Mouse (Mus musculus) thymus, postnatal 0 days (tissue): ENCODE results near the gene Eya4. TPM values are rescaled to one million over a fixed set of nuclear protein-coding genes. Genes with fewer than 3 reads are reported as not detected.

Source experiments
- DNase-seq: peaks from one replicate; pipeline ENCODE4 v3.0.0-alpha.2; 2015; ENCODE audit warnings: low spot score
- polyA plus RNA-seq: library from polyadenylated mRNA; unstranded; fragments of >200 nt; fragmentation: Nextera tagmentation; extraction: Ambion mirVana; gene quantifications from 2 replicates; pipeline ENCODE4 v1.2.1, GENCODE M21; 2015

Eya4 gene
- polyA plus RNA-seq, 1 experiment from 2014 or later, result 3.8 TPM

DNA sequence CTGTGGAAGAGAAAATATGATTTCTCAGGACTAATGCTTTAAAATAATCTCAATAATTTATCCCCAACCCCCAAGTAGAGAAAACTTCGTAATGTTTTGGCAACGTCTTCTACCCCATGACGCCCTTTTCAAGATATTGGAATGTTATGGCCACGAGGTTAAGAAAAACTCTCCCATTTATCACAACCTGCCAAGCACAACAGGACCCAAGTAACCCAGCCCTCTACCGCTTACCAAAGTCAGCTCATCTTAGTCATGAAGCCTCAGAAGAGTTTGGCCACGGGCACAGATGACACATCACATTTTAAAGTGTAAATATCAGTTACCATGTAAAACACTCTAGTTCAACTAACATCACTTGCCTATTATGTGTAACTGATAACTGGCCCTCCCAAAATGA, 117.2 kb downstream of the Eya4 start:
- no peak for DNase-seq

- no peak for DNase-seq
Observed at GRCm38 (mm10) chr10:23230863-23231262, 119.7 kb downstream of the Eya4 start.

DNA sequence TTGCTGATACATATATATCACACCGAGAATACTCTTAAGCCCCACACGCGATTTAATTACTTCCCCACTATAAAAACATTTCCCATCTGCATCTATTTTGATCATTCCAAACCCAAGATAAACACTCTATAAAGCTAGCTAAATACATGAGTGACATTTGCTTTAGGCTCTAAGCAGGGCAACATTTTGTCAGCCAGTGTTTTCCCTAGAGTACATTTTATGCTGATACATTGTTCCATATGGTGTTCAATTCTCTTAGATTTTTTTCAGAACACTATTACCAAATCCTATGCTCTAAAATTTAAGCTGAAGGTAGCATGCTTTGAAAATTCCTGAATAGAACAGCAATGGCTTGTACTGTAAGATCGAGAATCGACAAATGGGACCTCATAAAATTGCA, 127.2 kb downstream of the Eya4 start:
- no peak for DNase-seq

DNA sequence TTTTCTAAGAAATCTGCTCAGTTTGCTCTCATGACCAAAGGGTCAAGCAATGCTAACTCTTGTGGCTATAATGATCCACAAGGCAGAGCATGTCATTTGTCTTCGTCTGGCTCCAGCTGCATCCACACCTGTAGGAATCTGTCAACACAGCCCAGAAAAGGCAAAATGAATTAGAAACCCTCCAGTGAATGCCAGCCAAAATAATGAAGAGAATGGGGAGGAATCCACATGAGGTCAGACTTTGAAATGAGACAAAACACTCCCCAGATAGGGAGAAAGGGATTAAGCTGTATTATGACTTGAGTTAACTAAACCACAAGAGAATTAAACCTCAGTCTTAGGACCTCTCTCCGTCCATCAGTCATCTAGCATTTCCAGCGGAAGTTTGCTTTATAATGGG, 130.2 kb downstream of the Eya4 start:
- DNase-seq, result no peak

DNA sequence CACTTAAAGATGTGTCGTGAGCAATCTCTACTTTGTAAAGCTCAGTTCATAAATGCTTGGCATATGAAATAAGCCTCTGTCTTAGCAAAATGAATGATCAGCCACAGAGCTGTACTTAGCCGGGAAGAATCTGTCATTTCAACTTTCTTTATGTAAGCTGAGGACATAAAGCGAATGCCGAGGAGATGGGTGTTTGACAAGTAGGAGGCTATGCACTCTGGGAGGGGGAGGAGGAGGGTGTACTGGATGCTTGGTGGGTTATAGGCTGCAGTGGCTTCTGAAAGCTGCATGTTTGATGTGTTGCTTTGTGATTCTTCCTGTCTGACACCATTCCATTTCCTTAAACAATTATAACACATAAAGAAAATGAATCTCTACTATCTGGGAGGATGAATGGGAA, 133.8 kb downstream of the Eya4 start:
- DNase-seq, result no peak

DNA sequence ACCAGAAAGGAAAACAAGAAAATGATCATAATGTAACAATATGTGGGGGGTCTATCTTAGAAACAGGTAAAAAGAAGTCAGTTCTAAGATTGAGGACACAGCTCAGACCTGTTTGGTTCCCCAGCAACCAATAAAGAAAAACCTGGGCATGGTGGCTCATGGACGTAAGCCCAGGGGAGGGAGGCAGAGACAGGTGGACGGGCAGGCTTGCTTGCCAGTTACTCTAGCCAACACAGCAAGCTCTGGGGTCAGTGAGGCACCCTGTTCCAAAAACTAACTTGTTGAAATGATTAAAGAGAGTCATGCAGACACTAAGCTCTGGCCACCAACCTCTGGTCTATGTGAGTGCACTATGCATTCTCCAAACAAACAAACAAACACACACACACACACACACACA, 139.2 kb downstream of the Eya4 start:
- DNase-seq, result no peak

- DNase-seq, result no peak
Observed at GRCm38 (mm10) chr10:23203885-23204284, 146.7 kb downstream of the Eya4 start.

GRCm38 (mm10) chr10:23203144-23203838, 147.3 kb downstream of the Eya4 start:
- no peak for DNase-seq

- DNase-seq, result no peak
Observed at GRCm38 (mm10) chr10:23202591-23202990, 148.0 kb downstream of the Eya4 start.

- DNase-seq, result no peak
Observed at GRCm38 (mm10) chr10:23198251-23198650, 152.3 kb downstream of the Eya4 start.

DNA sequence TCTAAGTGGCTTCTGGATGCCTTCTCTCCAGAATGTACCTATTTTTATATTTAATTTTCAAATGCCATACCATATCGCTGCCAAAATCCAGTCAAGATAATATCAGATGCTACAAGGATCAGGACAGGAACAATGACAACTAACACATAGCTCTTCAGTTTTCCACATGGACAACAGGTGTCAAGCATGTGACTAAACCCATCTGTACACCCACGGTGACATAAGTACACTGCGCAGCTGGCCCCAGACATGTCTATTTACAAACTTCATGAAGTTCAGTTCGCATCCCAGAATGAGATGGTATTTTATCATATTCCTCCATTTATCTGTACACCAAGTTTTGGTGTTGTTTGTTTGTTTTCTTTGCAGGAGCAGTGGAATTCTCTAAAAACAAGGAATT, 154.2 kb downstream of the Eya4 start:
- DNase-seq, result no peak

GRCm38 (mm10) chr10:23195337-23195736, 155.2 kb downstream of the Eya4 start:
- no peak for DNase-seq

GRCm38 (mm10) chr10:23189836-23190235, 160.8 kb downstream of the Eya4 start:
- no peak for DNase-seq

- no peak for DNase-seq
Observed at GRCm38 (mm10) chr10:23185391-23185790, 165.2 kb downstream of the Eya4 start.

DNA sequence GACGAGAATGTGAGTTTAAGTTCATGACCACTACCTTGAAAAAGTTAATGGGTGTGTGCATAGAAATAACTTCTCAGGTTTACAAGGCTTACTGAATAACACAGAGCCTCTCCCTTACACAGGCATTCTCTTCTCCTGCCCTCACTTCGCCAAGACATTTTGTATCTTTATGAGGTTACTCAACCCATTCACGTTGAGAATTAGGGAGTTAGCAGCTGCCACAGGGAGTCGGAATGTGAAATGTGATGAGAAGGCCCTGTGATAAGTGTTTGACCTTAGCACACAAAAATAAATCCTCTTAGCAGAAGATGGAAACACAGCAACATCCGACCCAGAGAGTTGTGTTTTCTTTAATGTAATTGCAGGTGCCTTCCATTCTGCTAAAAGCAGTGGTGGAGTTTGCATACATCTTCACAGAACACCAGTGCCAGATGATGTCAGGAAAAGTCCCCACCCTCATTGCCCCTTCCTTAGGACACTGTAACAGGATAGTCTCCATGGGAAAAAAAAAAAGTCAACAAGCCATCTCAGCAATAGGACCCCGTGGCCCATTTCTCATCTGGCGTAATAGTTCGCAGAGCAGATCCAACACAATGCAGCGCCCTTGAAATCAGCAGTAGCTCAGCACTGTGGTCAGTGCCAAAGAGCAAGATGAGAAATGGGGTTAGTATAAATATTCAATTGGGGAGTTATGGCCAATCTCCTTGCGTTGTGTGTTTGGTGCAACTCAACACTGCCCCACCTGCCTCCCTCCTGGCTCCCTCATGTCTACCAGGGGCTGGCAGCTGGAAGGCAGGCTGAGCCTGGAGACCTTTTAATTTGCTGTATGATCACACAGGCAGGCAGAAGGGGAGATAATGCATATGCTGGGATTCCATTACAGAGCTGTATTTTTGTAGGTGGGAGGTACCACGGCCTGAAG, 168.8 kb downstream of the Eya4 start:
- DNase-seq, result no peak

GRCm38 (mm10) chr10:23179285-23179684, 171.3 kb downstream of the Eya4 start:
- DNase-seq, result no peak

DNA sequence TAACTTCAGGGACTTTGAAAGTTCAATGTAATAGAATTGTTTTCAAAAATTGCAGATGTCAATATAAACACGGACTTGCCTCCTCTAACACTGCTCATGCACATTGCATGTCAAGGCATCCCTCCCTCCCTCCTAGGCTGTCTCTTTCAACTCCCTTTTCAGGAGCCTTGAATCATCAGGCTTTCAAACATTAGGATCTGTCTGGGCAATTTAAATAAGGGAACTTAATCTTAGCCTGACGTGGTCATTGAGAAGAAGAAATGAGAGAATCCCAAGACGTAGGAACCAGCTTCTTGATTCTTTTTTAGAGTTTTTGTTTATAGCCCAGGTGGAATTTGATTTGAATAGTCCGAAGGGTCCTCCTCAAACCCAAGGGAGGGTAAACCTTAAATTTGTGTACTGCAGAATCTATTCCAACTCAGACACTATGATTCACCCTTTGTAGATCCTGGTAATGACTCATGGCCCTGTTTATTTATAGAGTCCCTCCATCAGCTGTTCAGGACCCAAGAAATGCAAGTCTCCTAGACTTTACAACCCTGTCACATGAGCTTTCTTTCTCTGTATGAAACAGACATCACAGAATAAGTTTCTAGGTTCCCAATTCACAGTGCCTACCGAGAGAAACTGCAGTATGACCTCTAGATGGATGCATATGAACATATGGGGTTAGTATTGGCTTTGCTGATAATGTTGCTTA, 173.1 kb downstream of the Eya4 start:
- no peak for DNase-seq

DNA sequence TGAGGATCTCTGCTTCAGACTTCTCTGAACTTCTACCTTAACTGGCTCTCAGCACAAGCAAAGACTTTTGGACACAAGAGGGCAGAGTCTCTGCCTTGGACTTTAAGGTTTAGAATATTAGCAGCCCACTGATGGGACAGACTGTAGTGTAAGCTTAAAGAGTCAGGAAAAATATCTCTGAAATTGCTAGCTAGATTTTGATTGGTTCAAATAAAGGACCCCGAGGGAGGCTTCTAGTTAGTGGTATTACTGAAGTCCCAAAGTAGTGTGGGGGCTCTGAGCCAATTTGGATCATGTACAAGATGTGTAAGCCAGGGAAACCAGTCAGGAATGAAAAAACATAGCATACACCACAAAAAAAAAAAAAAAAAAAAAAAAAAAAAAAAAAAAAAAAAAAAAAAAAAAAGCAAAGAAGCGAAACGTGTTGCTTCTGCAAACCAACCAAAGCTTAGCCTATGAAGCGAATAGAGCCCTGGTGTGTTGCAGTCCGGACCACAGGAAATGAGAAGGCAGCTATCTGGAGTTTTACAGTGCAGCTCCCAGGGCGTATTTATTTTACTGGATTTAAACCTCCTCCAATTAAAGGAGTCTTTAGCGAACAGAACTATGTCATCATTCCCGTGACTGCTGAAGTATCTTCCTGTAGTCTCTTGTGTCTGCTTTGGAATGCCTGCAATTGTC, 173.8 kb downstream of the Eya4 start:
- DNase-seq, result no peak

- DNase-seq, result no peak
Observed at GRCm38 (mm10) chr10:23171541-23171940, 179.0 kb downstream of the Eya4 start.

DNA sequence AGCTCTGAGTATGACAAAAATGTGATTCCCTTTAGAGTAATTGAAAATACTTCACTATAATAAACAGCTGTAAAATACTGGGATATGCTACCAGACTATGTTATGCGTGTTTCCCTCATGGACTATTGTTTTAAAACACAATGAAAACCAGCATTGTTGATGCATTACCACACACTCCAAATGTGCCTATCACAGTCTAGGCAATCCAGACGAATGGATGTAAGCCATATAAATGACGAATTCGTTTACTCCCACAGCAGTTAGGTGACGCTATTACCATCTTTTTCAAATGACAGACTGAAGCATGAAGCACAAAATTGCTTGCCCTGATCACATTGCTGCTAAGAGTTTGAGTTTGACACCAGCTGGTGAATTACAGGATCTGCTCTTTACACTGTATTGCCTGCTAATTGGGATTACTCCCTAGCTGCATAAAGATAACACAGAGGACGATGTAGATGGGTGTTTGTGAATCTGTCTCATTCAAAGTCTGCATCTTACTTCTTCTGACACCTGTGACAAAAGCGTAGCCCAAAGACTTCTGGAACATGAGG, 185.4 kb downstream of the Eya4 start:
- DNase-seq, result no peak

DNA sequence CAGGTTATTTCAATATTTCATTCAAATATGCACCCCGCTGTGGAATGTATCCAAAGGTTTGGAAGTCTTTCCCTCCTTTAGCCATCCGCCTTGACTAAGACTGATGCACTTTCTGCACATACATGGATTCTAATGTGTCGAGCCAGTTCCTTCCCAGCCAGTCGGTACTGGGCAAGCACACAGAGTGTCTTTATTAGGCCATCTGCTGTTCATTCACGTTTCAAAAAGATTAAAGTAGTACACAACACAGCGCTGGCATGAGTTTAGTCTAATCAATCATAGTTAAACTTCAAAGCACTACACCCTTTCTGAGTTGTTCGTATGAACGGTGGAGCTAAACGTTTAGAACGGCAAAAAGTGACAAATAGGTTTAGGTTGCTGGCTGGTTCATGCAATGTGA, 190.7 kb downstream of the Eya4 start:
- DNase-seq, result no peak
